Mouse (Mus musculus) neural tube, embryonic 13.5 days (tissue): Measurements from ENCODE around the gene Ybx1. TPM values are rescaled to one million over a fixed set of nuclear protein-coding genes. Genes with fewer than 3 reads are reported as not detected.
A peak's percentile ranks its signal among the peaks of the same experiment; 100 is the strongest.

Experiments used
- ATAC-seq: fragments of 200-750 bp; cut with Nextera tagmentation; 2 replicates; pipeline ENCODE4 v1.8.0; 2017; ENCODE audit warnings: low read depth, mild to moderate bottlenecking, moderate TSS enrichment, moderate library complexity
- H3K27ac ChIP-seq: fragments of 300-500 bp; sonication (generic); replicated peaks from 2 replicates; pipeline ENCODE4 v1.5.1; 2015; ENCODE audit warnings: moderate library complexity, mild to moderate bottlenecking, inconsistent platforms
- H3K27me3 ChIP-seq: fragments of 300-500 bp; sonication (generic); 2 replicates; pipeline ENCODE4 v1.6.1; 2015; ENCODE audit warnings: mild to moderate bottlenecking, inconsistent platforms
- H3K36me3 ChIP-seq: fragments of 300-500 bp; sonication (generic); 2 replicates; pipeline ENCODE4 v1.6.1; 2015; ENCODE audit warnings: mild to moderate bottlenecking, inconsistent platforms
- H3K4me1 ChIP-seq: fragments of 300-500 bp; sonication (generic); replicated peaks from 2 replicates; pipeline ENCODE4 v1.6.1; 2015; ENCODE audit warnings: inconsistent platforms
- H3K4me2 ChIP-seq: fragments of 300-500 bp; sonication (generic); 2 replicates; pipeline ENCODE4 v1.6.1; 2015; ENCODE audit warnings: inconsistent platforms, mild to moderate bottlenecking, moderate library complexity
- H3K4me3 ChIP-seq: fragments of 300-500 bp; sonication (generic); 2 replicates; pipeline ENCODE4 v1.5.1; 2015; ENCODE audit warnings: mild to moderate bottlenecking, inconsistent platforms
- H3K9ac ChIP-seq: fragments of 300-500 bp; sonication (generic); 2 replicates; pipeline ENCODE4 v1.6.1; 2015; ENCODE audit warnings: moderate library complexity, mild to moderate bottlenecking, inconsistent platforms
- H3K9me3 ChIP-seq: fragments of 300-500 bp; sonication (generic); 2 replicates; pipeline ENCODE4 v1.6.1; 2016; ENCODE audit warnings: inconsistent platforms
- WGBS: fragments of 180-500 bp; shearing (Covaris S2); methylation state at CpG from one replicate; pipeline ENCODE4 v1.1.7; 2015; 5-methylcytosine and 5-hydroxymethylcytosine counted together
- polyA plus RNA-seq: library from polyadenylated mRNA; unstranded; fragments of >200 nt; fragmentation: Nextera tagmentation; extraction: Ambion mirVana; gene quantifications from 2 replicates; pipeline ENCODE4 v1.2.1, GENCODE M21; 2015

Gene Ybx1
- polyA plus RNA-seq, result 873 and 888 TPM in 2 replicates

DNA sequence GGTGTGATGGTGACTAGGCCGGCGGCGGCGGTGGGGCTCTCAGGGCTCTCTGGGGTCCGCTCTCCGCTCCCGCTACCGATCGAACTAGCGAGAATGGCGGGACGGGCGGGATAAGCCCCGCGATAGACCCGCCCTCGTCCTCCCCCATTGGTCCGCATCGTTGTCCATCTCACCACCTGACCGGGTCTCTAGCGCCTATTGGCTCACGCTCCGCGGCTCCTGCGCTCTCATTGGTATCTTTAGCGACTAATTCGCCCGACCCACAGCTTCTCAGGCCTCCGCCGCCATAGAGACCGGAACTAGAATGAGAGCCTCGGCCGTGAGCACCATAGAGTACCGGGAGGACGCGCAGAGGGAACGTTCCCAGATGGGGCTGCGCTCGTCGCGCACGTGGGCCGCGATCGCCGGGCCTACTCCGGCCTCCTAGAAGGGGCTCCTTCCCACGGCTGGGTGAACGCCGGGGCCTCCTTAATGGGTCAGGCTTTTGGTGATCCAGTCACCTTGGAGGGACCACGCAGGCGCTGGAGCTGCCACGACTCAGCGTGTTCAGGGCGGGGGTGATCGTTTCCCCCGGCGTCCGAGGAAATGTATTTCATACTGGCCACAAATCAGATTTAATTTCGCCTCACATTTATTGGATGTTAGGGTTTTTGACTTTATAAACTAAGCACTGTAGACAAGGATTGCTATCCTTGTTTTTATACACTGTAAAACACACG lies at the start of gene Ybx1:
Gene Ybx1, minus strand, starts transcription at position 190 of the 719 bp plus-strand sequence.
- Histone ChIP-seq H3K4me3 (peak within 1 kb of the TSS; percentile 97), H3K36me3 (peaks cover 6% of the 10 kb centered on the region; the same call in 1 of the 2 replicates), H3K4me1 (peaks cover 39% of the 10 kb centered on the region), H3K9me3 (no peaks in the 10 kb centered on the region), H3K27ac (peak within 1 kb of the TSS; percentile 94), H3K27me3 (no peaks in the 10 kb centered on the region), H3K4me2 (peak within 1 kb of the TSS; percentile 76), H3K9ac (peak within 1 kb of the TSS; percentile 95)
- peak; percentile 99 for ATAC-seq
- under 1% methylated on average over 61 of the region's 61 CpGs for whole genome bisulfite sequencing

- under 1% methylated on average over 10 of the region's 10 CpGs for WGBS
- peak overlapping the region; percentile 24 for H3K4me3 ChIP-seq
- peak overlapping the region; percentile 50 for H3K4me2 ChIP-seq
Observed at GRCm38 (mm10) chr4:119338861-119339361, 44.5 kb upstream of the Ybx1 start.

GRCm38 (mm10) chr4:119338422-119338821 lies 44.0 kb upstream of the Ybx1 start:
- no peaks in the 10 kb centered on the region for H3K36me3 ChIP-seq
- ATAC-seq, result peak; percentile 91
- peak overlapping the region; percentile 24 for H3K4me3 ChIP-seq
- no peaks in the 10 kb centered on the region for H3K27me3 ChIP-seq
- H3K4me2 ChIP-seq, result peak overlapping the region; percentile 50
- 33% methylated on average over 4 of the region's 4 CpGs for WGBS
- H3K9ac ChIP-seq, result peak overlapping the region; percentile 57
- H3K9me3 ChIP-seq, result no peaks in the 10 kb centered on the region
- peaks cover 19% of the 10 kb centered on the region for H3K4me1 ChIP-seq
- peak overlapping the region; percentile 88 for H3K27ac ChIP-seq

More at GRCm38 (mm10) chr4:119338861-119339361, 44.5 kb upstream of the Ybx1 start:
- Histone ChIP-seq H3K27ac (peak overlapping the region; percentile 88), H3K27me3 (no peaks in the 10 kb centered on the region), H3K9ac (peak overlapping the region; percentile 57), H3K9me3 (no peaks in the 10 kb centered on the region), H3K36me3 (no peaks in the 10 kb centered on the region), H3K4me1 (peaks cover 19% of the 10 kb centered on the region)
- peak; percentile 96 for ATAC-seq

- Histone ChIP-seq H3K9me3 (no peaks in the 10 kb centered on the region), H3K4me3 (no peak overlapping the region), H3K36me3 (no peaks in the 10 kb centered on the region), H3K27ac (no peak overlapping the region), H3K4me1 (peaks cover 9% of the 10 kb centered on the region), H3K9ac (no peak overlapping the region), H3K27me3 (no peaks in the 10 kb centered on the region), H3K4me2 (no peak overlapping the region)
- no peak for ATAC-seq
- WGBS, result 92% methylated on average over 6 of the region's 6 CpGs
Observed at GRCm38 (mm10) chr4:119333487-119333886, 39.1 kb upstream of the Ybx1 start.

GRCm38 (mm10) chr4:119320896-119321550 lies 26.6 kb upstream of the Ybx1 start:
- H3K9ac ChIP-seq, result peak overlapping the region; percentile 72
- WGBS, result 26% methylated on average over 10 of the region's 10 CpGs
- no peaks in the 10 kb centered on the region for H3K9me3 ChIP-seq
- peaks cover 19% of the 10 kb centered on the region for H3K4me1 ChIP-seq
- H3K4me2 ChIP-seq, result peak overlapping the region; percentile 90
- peak overlapping the region; percentile 74 for H3K4me3 ChIP-seq
- ATAC-seq, result peak; percentile 80
- H3K27me3 ChIP-seq, result peaks cover 14% of the 10 kb centered on the region
- H3K27ac ChIP-seq, result peak overlapping the region; percentile 88
- peaks cover 23% of the 10 kb centered on the region for H3K36me3 ChIP-seq

GRCm38 (mm10) chr4:119320131-119320830 lies 25.9 kb upstream of the Ybx1 start, which contains the start of gene Ppih:
TSS of gene Ppih (minus strand) at chr4:119320546.
- Histone ChIP-seq H3K27me3 (peaks cover 14% of the 10 kb centered on the region), H3K9ac (peak within 1 kb of the TSS; percentile 73), H3K4me2 (peak within 1 kb of the TSS; percentile 90), H3K9me3 (no peaks in the 10 kb centered on the region), H3K4me3 (peak within 1 kb of the TSS; percentile 74), H3K36me3 (peaks cover 30% of the 10 kb centered on the region), H3K4me1 (peaks cover 19% of the 10 kb centered on the region), H3K27ac (peak within 1 kb of the TSS; percentile 88)
- WGBS, result under 1% methylated on average over 44 of the region's 44 CpGs
- ATAC-seq, result peak; percentile 95

DNA sequence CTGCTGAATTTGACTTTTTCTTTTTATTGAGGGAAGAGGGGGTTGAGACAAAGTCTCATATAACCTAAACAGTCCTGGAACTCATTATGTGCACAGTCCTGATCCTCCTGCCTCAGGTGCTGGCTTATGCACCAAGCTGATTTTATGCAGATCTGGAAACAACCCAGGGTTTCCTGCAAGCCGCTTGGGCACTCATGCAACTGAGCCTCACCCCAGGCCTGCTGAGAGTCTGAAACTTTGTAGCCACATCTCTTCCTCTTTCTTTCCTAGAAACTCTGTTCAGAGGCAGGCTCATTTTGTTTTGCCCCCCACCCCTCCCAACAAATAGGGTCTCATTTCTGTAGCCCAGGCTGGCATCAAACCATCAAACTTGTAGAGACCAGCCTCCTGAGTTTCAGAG lies 19.4 kb upstream of the Ybx1 start:
- Histone ChIP-seq H3K9me3 (no peaks in the 10 kb centered on the region), H3K36me3 (peaks cover 83% of the 10 kb centered on the region), H3K27ac (no peak overlapping the region), H3K27me3 (no peaks in the 10 kb centered on the region), H3K4me1 (no peaks in the 10 kb centered on the region), H3K4me3 (no peak overlapping the region), H3K4me2 (no peak overlapping the region), H3K9ac (no peak overlapping the region)
- no peak for ATAC-seq
- WGBS, result 97% methylated on average over 1 of the region's 1 CpGs

- Histone ChIP-seq H3K4me2 (no peak overlapping the region), H3K4me3 (no peak overlapping the region), H3K4me1 (no peaks in the 10 kb centered on the region), H3K27me3 (no peaks in the 10 kb centered on the region), H3K36me3 (peaks cover 34% of the 10 kb centered on the region), H3K27ac (no peak overlapping the region), H3K9me3 (no peaks in the 10 kb centered on the region), H3K9ac (no peak overlapping the region)
- 57% methylated on average over 5 of the region's 5 CpGs for WGBS
- ATAC-seq, result no peak
Observed at GRCm38 (mm10) chr4:119305418-119305817, 11.0 kb upstream of the Ybx1 start.

GRCm38 (mm10) chr4:119303291-119303690 lies 8.9 kb upstream of the Ybx1 start:
- no peaks in the 10 kb centered on the region for H3K27me3 ChIP-seq
- peaks cover 18% of the 10 kb centered on the region for H3K36me3 ChIP-seq
- H3K9ac ChIP-seq, result no peak overlapping the region
- WGBS, result 94% methylated on average over 8 of the region's 8 CpGs
- no peak overlapping the region for H3K4me3 ChIP-seq
- H3K4me1 ChIP-seq, result no peaks in the 10 kb centered on the region
- H3K27ac ChIP-seq, result no peak overlapping the region
- ATAC-seq, result no peak
- no peak overlapping the region for H3K4me2 ChIP-seq
- no peaks in the 10 kb centered on the region for H3K9me3 ChIP-seq

DNA sequence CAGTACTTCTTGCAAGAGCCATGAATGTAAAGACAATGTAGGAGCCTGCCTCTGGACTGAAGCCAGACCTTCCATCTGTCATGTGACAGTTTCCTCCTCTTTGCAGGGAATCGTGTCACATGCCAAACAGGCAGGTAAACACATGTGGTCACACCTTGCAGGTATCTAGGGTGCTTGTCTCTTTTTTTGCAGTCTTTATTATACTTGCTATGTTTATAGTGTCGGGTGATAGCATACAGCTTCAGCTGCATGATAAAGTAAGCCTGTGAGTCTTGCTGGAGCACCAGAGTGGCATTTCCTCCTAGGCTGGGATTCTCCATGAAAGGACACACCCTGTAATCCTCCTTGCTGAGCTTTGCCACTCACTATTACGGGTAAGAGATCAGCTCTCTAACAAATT lies 7.4 kb upstream of the Ybx1 start:
- Histone ChIP-seq H3K4me1 (no peaks in the 10 kb centered on the region), H3K27ac (no peak overlapping the region), H3K9ac (no peak overlapping the region), H3K4me2 (no peak overlapping the region), H3K27me3 (no peaks in the 10 kb centered on the region), H3K4me3 (no peak overlapping the region), H3K36me3 (peaks cover 3% of the 10 kb centered on the region), H3K9me3 (no peaks in the 10 kb centered on the region)
- no peak for ATAC-seq
- 89% methylated on average over 3 of the region's 3 CpGs for WGBS

- Histone ChIP-seq H3K27me3 (no peaks in the 10 kb centered on the region), H3K9ac (no peak overlapping the region), H3K4me3 (no peak overlapping the region), H3K4me1 (0 out of 2 replicates have a peak, but pooled peaks cover 2% of the 10 kb centered on the region), H3K36me3 (no peaks in the 10 kb centered on the region), H3K9me3 (no peaks in the 10 kb centered on the region), H3K4me2 (no peak overlapping the region), H3K27ac (no peak overlapping the region)
- 92% methylated on average over 3 of the region's 3 CpGs for WGBS
- no peak for ATAC-seq
Observed at GRCm38 (mm10) chr4:119300761-119301160, 6.4 kb upstream of the Ybx1 start.

GRCm38 (mm10) chr4:119297361-119297760 lies 3.0 kb upstream of the Ybx1 start:
- H3K36me3 ChIP-seq, result no peaks in the 10 kb centered on the region
- H3K27me3 ChIP-seq, result no peaks in the 10 kb centered on the region
- no peak for ATAC-seq
- H3K4me1 ChIP-seq, result peaks cover 12% of the 10 kb centered on the region
- no peak overlapping the region for H3K27ac ChIP-seq
- H3K4me3 ChIP-seq, result no peak overlapping the region
- no peak overlapping the region for H3K4me2 ChIP-seq
- WGBS, result 88% methylated on average over 2 of the region's 2 CpGs
- no peaks in the 10 kb centered on the region for H3K9me3 ChIP-seq
- no peak overlapping the region for H3K9ac ChIP-seq
